Mouse (Mus musculus) lung, adult 2 months (tissue): ENCODE data around the gene Nrros. TPM values are rescaled to one million over a fixed set of nuclear protein-coding genes. Genes with fewer than 3 reads are reported as not detected.
A peak's percentile ranks its signal among the peaks of the same experiment; 100 is the strongest.

Experiments used
- DNase-seq: peaks from one replicate; pipeline ENCODE4 v3.0.0; 2022
- H3K4me1 ChIP-seq: fragments of 200-500 bp; 2 replicates; pipeline ENCODE4 v1.6.1; 2011; ENCODE audit warnings: low read length; ENCODE audit not compliant: control insufficient read depth, insufficient read depth
- H3K4me3 ChIP-seq: fragments of 200-500 bp; replicated peaks from 2 replicates; pipeline ENCODE3; 2011; ENCODE audit warnings: low read depth, mild to moderate bottlenecking, control low read depth, low read length; ENCODE audit errors: extremely low read depth
- CTCF ChIP-seq: fragments of 200-500 bp; IDR thresholded peaks from 2 replicates; pipeline ENCODE4 v1.5.1; 2011; ENCODE audit warnings: mild to moderate bottlenecking, low read length, control low read depth; ENCODE audit not compliant: insufficient read depth
- POLR2A ChIP-seq: fragments of 200-500 bp; IDR thresholded peaks from 2 replicates; pipeline ENCODE4 v1.6.1; 2011; ENCODE audit warnings: low read depth, mild to moderate bottlenecking, control low read depth, low read length, borderline replicate concordance; ENCODE audit errors: extremely low read depth
- whole genome bisulfite sequencing: fragments of 180-500 bp; shearing (Covaris S2); methylation state at CpG from one replicate; pipeline ENCODE4 v1.1.7; 2018; 5-methylcytosine and 5-hydroxymethylcytosine counted together
- polyA plus RNA-seq: library from polyadenylated mRNA; depleted of rRNA; stranded (reverse); fragments of >200 nt; gene quantifications from 2 replicates; pipeline ENCODE4 v1.2.3, GENCODE M21; 2012

Gene Nrros
- polyA plus RNA-seq, 1 experiment: 40.6 TPM

DNA sequence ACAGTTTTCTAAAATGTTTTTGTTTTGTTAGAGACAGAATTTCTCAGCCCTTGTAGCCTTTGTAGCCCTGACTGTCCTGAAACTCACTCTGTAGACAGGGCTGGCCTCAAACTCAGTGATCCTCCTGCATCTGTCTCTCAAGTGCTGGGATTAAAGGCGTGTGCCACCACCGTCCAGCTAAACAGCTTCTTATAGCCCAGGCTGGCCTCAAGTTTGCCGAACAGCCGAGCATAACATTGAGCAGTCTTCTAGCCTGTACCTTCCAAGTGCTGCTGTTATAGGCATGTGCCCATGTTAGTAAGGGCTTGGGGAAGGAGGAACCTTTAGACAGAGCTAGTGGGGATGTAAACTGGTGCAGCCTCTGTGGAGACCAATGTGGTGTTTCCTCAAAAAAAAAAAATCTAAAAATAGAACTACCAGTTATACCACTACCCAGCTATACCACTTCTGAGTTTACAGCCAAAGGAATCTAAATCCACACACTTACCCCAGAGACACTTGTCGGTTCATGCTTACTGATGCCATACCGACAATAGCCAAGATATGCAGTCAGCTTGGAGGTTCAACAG, 14.0 kb upstream of the Nrros start, which contains the start of gene Bex6:
TSS of gene Bex6 (plus strand) at position 491 of the 569 bp plus-strand sequence.
- no peak for DNase-seq
- 80% methylated on average over 6 of the region's 6 CpGs for WGBS
- no peak for TF ChIP-seq POLR2A
- no peak for TF ChIP-seq CTCF
- Histone ChIP-seq H3K4me3 (no peak within 1 kb of the TSS), H3K4me1 (no peaks in the 10 kb centered on the region; the same call in 1 of the 2 replicates)

DNA sequence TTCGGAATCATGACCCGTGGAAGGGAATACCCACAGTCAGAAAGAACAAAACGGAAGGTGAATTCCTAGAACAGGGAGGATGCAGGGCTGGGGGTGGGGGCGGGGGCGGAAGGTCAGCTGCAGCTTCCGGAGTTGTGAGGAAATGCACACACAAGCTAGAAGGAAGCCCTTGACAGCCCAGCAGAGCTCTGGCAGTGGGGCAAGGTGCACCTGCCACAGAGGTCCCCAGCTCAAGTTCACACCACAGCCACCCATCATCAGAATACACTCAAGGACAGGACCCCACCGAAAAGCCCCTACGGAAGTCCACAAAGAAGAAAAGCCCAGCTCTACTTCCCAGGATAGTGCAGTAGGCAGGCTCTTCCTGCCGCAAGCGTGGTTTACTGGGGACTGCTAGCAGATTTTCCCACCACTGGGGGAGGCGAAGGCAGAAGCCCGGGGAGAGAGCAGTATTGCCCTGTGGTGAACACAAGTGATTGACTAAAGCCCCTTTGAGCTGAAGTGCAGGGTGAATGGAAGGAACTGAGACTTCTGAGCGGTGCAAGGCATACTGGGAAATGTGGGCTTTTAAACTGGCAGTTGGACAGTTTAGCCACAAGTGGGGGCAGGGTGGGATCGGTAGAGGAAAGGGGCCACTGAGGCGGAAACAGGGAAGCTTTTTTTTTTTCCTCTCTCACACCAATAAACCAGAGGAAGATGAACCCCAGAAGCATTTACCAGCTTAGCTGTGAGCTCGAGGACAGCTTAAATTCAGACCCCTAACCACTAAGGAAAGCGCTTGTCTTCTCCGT, 11.7 kb upstream of the Nrros start:
- TF ChIP-seq POLR2A (peak; percentile 37; the same call in 1 of the 2 replicates), CTCF (no peak)
- peak; percentile 27 for DNase-seq
- Histone ChIP-seq H3K4me1 (no peaks in the 10 kb centered on the region; the same call in 1 of the 2 replicates), H3K4me3 (peak overlapping the region; percentile 2)
- WGBS: 33% methylated on average over 18 of the region's 18 CpGs

DNA sequence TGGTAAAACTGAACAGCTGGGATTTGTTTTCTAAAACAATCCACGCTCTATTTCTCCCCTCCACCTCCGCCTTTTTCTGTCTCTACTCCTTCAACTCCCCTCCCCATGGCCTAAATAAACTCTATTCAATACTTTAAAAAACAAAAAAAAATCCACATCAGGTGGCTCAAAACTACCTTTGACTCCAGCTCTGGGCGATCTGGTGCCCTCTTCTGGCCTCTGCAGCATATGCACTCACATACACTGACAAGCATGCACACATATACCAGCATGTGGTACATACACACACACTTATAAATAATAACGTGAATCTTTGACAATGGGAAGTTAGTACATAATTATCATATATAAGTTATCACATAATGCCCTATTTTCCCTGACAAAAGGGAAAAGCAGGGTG, 9.6 kb upstream of the Nrros start:
- TF ChIP-seq CTCF (peak; percentile 18; the same call in 1 of the 2 replicates), POLR2A (no peak)
- H3K4me1 ChIP-seq: no peaks in the 10 kb centered on the region; the same call in 1 of the 2 replicates
- WGBS: 86% methylated on average over 4 of the region's 4 CpGs
- DNase-seq: no peak
- H3K4me3 ChIP-seq: no peak overlapping the region

- TF ChIP-seq POLR2A (no peak), CTCF (no peak)
- DNase-seq: no peak
- Histone ChIP-seq H3K4me3 (no peak overlapping the region), H3K4me1 (no peaks in the 10 kb centered on the region; the same call in 1 of the 2 replicates)
- WGBS: 85% methylated on average over 8 of the region's 8 CpGs
Measured at GRCm38 (mm10) chr16:32174340-32175005, 9.1 kb upstream of the Nrros start.

- 64% methylated on average over 11 of the region's 11 CpGs for WGBS
- DNase-seq: no peak
- Histone ChIP-seq H3K4me1 (no peaks in the 10 kb centered on the region), H3K4me3 (no peak overlapping the region)
- TF ChIP-seq CTCF: no peak
- no peak for TF ChIP-seq POLR2A
Measured at GRCm38 (mm10) chr16:32173401-32173800, 8.0 kb upstream of the Nrros start.

DNA sequence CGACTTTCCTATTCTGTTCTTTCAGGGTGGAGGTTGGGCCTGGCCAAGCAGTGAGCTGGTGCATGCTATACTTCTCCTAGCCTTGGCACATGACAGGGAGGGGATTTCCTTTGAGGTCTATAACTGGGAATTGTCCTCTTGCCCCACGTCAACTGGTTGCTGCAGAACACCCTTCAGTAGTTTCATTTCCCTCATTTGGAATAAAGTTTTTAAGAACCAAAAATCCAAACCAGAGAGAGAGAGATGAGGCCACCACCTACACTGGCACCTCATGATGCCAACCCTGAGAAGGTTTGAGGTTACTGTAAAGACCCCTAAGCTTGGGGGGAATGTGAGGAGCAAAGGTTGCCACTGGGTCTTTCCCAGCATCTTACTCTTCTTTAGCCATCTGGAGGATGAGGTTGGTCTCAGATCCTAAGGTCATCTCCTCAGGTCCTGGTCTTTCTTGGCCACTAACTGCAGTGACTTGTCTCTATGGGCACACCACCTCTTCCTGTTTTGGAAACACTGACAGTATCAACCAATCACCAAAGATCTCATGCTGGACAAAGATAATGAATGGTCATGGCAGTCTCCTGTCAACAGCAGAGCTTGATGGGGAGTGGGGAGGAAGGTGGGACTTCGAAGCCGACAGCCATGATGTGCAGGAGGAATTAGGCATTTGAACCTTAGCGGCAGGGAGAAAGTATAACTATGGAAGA, 5.8 kb upstream of the Nrros start:
- WGBS: 72% methylated on average over 5 of the region's 5 CpGs
- TF ChIP-seq CTCF: no peak
- TF ChIP-seq POLR2A: no peak
- DNase-seq: no peak

DNA sequence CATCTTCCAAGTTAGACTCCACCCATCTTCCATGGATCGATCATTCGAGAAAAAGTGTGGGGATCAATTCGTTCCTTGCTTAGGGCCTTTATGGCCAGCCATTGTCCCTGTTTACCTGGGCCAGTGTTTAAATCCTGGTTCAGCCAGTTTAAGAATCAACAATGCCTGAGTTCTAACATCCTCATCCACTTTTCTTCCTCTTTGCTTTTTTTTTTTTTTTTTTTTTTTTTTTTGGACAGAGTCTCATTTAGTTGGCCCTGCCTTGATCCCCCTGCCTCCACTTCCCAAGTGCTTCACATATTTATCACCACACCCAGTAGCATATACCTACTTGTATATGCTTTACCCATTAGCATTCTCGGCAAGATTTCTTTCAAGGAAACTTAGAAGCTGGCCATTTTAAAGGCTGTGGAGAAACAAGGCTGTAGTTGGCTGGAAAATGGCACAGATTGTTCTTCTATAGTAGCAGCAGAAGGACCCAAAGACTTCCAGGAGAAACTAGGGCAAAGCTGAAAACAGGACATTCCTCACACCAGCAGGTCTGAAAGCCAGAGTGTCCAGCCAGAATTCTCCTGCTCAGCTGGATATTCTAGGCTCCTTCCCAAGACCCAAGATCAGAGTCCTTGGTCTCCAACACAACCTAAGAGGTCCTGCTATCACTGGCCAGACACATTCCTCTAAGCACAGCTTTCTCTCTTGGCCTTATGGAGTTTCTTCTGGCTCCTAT, 2.6 kb upstream of the Nrros start:
- no peak for DNase-seq
- 92% methylated on average over 4 of the region's 4 CpGs for WGBS
- no peak for TF ChIP-seq CTCF
- TF ChIP-seq POLR2A: no peak
- H3K4me3 ChIP-seq: no peak overlapping the region
- H3K4me1 ChIP-seq: 0 out of 2 replicates have a peak, but pooled peaks cover 2% of the 10 kb centered on the region

More for the DNA sequence above, 5.8 kb upstream of the Nrros start:
- Histone ChIP-seq H3K4me1 (no peaks in the 10 kb centered on the region), H3K4me3 (no peak overlapping the region)

- Histone ChIP-seq H3K4me1 (0 out of 2 replicates have a peak, but pooled peaks cover 4% of the 10 kb centered on the region), H3K4me3 (peak overlapping the region; percentile 70)
- TF ChIP-seq POLR2A (peak; percentile 50; the same call in 1 of the 2 replicates), CTCF (no peak)
- WGBS: 38% methylated on average over 19 of the region's 19 CpGs
- peak; percentile 24 for DNase-seq
Measured at GRCm38 (mm10) chr16:32164396-32165027, 882 bp downstream of the Nrros start.
